Mouse (Mus musculus): ENCODE data around the gene Olfr1034. TPM values are rescaled to one million over a fixed set of nuclear protein-coding genes. Genes with fewer than 3 reads are reported as not detected.

Olfr1034 gene
- total RNA-seq (2023) = not detected

GRCm38 (mm10) chr2:86045561-86045960 lies at the start of gene Olfr1034:
Olfr1034 (plus strand) TSS chr2:86045861.

GRCm38 (mm10) chr2:86005240-86005639 lies 40.4 kb upstream of the Olfr1034 start, which contains the start of gene Olfr1032:
Olfr1032 (plus strand) TSS chr2:86005540.

GRCm38 (mm10) chr2:86020406-86020805 lies 25.3 kb upstream of the Olfr1034 start, which contains the start of gene Olfr1033:
Olfr1033 (plus strand) TSS chr2:86020633.

GRCm38 (mm10) chr2:86073692-86074091 lies 28.0 kb downstream of the Olfr1034 start, which contains the start of gene Olfr1036:
Olfr1036 (plus strand) TSS chr2:86073992.

GRCm38 (mm10) chr2:86087285-86087684 lies 41.6 kb downstream of the Olfr1034 start, which contains the start of gene Olfr1037:
Olfr1037 (minus strand) TSS chr2:86087385.

Other genes starting within 250 kb of the Olfr1034 start
- gene Olfr1016, start 243.3 kb upstream of the Olfr1034 start, total RNA-seq (2023) = not detected
- not detected for gene Olfr1018, start 227.4 kb upstream of the Olfr1034 start, total RNA-seq (2023)
- gene Olfr1019, start 200.4 kb upstream of the Olfr1034 start, total RNA-seq (2023) = not detected
- gene Olfr1020, start 198.8 kb upstream of the Olfr1034 start, total RNA-seq (2023) = not detected
- gene Olfr1022, start 177.3 kb upstream of the Olfr1034 start, total RNA-seq (2023) = not detected
- gene Olfr1023, start 160.2 kb upstream of the Olfr1034 start, total RNA-seq (2023) = not detected
- not detected for gene Olfr1024, start 140.8 kb upstream of the Olfr1034 start, total RNA-seq (2023)
- not detected for gene Olfr1025-ps1, start 130.7 kb upstream of the Olfr1034 start, total RNA-seq (2023)
- not detected for gene Olfr1026, start 124.3 kb upstream of the Olfr1034 start, total RNA-seq (2023)
- not detected for gene Olfr1028, start 95.4 kb upstream of the Olfr1034 start, total RNA-seq (2023)
- not detected for gene Olfr1029, start 72.0 kb upstream of the Olfr1034 start, total RNA-seq (2023)
- gene Olfr1030, start 66.6 kb upstream of the Olfr1034 start, total RNA-seq (2023) = not detected
- not detected for gene Olfr1031, start 55.6 kb upstream of the Olfr1034 start, total RNA-seq (2023)
- gene Olfr1032, start 40.3 kb upstream of the Olfr1034 start, total RNA-seq (2023) = not detected
- not detected for gene Olfr1033, start 25.2 kb upstream of the Olfr1034 start, total RNA-seq (2023)
- not detected for gene Olfr1036, start 28.1 kb downstream of the Olfr1034 start, total RNA-seq (2023)
- gene Olfr1037, start 41.5 kb downstream of the Olfr1034 start, total RNA-seq (2023) = not detected
- gene Olfr1039, start 90.1 kb downstream of the Olfr1034 start, total RNA-seq (2023) = not detected
- not detected for gene Olfr1040, start 100.9 kb downstream of the Olfr1034 start, total RNA-seq (2023)
- not detected for gene Olfr1042, start 116.0 kb downstream of the Olfr1034 start, total RNA-seq (2023)
- not detected for gene Olfr1043, start 121.7 kb downstream of the Olfr1034 start, total RNA-seq (2023)
- not detected for gene Olfr1044, start 132.0 kb downstream of the Olfr1034 start, total RNA-seq (2023)
- gene Olfr52, start 139.8 kb downstream of the Olfr1034 start, total RNA-seq (2023) = not detected
- gene Olfr1045, start 157.1 kb downstream of the Olfr1034 start, total RNA-seq (2023) = not detected
- not detected for gene Olfr1046, start 173.5 kb downstream of the Olfr1034 start, total RNA-seq (2023)
- gene Olfr1047, start 185.5 kb downstream of the Olfr1034 start, total RNA-seq (2023) = not detected
- not detected for gene Olfr1048, start 194.4 kb downstream of the Olfr1034 start, total RNA-seq (2023)
- gene Olfr1049, start 212.5 kb downstream of the Olfr1034 start, total RNA-seq (2023) = not detected
- not detected for gene Olfr1051, start 233.2 kb downstream of the Olfr1034 start, total RNA-seq (2023)
- gene Olfr1052, start 246.6 kb downstream of the Olfr1034 start, total RNA-seq (2023) = not detected

Data from monocyte, adult 59 days (primary cell).